Mouse (Mus musculus) frontal cortex, postnatal 10 days (tissue): Measurements from ENCODE around the gene Il1r1.

Experiments used
- DNase-seq, 2 experiments: peaks; one replicate each; pipeline ENCODE4 v3.0.0; 2022; ENCODE audit warnings: low spot score in 2 of 2, mixed read lengths in 1 of 2

Gene Il1r1

GRCm38 (mm10) chr1:40362784-40363183, 137.9 kb downstream of the Il1r1 start:
- DNase-seq, result no peak
